Mouse (Mus musculus): ENCODE measurements around the gene Gm7951. TPM values are rescaled to one million over a fixed set of nuclear protein-coding genes. Genes with fewer than 3 reads are reported as not detected.
"Not testable (repeated sequence)": the region's sequence is repeated elsewhere in the genome, so short reads cannot be mapped to it uniquely, and the experiment has no call there.

Gm7951 gene
- not detected in 2 replicates for polyA plus RNA-seq (2015; fragmentation: Nextera tagmentation; extraction: Ambion mirVana)

DNA sequence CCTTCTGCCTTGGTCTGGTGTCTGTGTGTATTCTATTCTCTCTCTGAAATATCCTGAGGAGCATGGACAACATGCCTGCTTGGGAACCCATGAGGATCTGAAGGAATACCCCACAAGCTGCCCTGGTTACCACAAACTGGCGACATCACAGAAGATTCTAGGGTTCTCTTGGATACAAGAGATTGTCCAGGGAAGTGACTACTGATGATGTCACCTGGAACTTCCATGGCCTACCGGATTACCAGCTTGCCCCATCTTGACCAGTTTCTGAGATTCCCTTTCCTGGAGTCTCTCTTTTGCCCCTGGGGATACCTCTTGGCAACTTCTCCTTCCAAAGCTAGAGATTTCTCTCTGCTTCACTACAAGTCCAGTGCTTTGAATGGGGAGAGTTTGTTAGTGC, at the start of gene Gm7951:
Gm7951 (minus strand) TSS at position 101 of the 400 bp plus-strand sequence.
- H3K9me3 ChIP-seq (replicated peaks); H3K27me3 ChIP-seq; H3K36me3 ChIP-seq; H3K9ac ChIP-seq; H3K4me3 ChIP-seq (replicated peaks); H3K4me2 ChIP-seq; DNase-seq; H3K4me1 ChIP-seq (replicated peaks); ATAC-seq (ENCODE audit: low read depth); H3K27ac ChIP-seq: not testable (repeated sequence)
- 63% methylated on average over 1 of the region's 2 CpGs for WGBS (ENCODE audit: insufficient replicate concordance)

- H3K27me3 ChIP-seq; H3K4me3 ChIP-seq (replicated peaks); DNase-seq; H3K36me3 ChIP-seq; H3K27ac ChIP-seq; H3K4me1 ChIP-seq (replicated peaks); ATAC-seq (ENCODE audit: low read depth); H3K4me2 ChIP-seq; H3K9me3 ChIP-seq (replicated peaks); H3K9ac ChIP-seq: not testable (repeated sequence)
- 47% methylated on average over 2 of the region's 2 CpGs for WGBS (ENCODE audit: insufficient replicate concordance)
These were observed 45.4 kb upstream of the Gm7951 start, which contains the start of gene Gm17027 for GRCm38 (mm10) chr14:42162522-42162921. Gene Gm17027, minus strand, starts transcription at chr14:42162622.

DNA sequence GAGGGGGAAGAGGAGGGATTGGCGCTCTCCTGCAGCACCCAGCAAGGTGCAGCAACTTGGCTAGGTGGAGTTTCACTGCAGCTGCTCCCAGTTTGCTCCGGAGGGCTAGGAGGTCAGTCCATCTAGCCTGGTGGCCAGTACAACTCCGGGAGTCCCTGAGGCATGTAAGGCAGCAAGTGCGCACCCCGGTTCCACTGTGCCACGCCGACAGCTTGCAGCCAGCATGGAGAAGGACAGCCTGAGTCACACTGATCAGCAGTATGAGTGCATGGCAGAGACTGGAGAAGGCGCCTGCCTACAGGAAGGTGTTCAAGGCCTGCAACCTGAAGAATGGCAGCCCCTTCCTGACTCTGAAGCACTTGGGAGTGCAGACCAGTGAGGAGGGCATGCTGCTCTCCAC, 17.4 kb upstream of the Gm7951 start:
- not testable (repeated sequence) for DNase-seq; H3K4me3 ChIP-seq (replicated peaks); H3K4me1 ChIP-seq (replicated peaks); H3K4me2 ChIP-seq; H3K36me3 ChIP-seq; H3K9ac ChIP-seq; H3K27ac ChIP-seq; ATAC-seq (ENCODE audit: low read depth); H3K27me3 ChIP-seq; H3K9me3 ChIP-seq (replicated peaks)
- WGBS (ENCODE audit: insufficient replicate concordance), result 58% methylated on average over 7 of the region's 8 CpGs

DNA sequence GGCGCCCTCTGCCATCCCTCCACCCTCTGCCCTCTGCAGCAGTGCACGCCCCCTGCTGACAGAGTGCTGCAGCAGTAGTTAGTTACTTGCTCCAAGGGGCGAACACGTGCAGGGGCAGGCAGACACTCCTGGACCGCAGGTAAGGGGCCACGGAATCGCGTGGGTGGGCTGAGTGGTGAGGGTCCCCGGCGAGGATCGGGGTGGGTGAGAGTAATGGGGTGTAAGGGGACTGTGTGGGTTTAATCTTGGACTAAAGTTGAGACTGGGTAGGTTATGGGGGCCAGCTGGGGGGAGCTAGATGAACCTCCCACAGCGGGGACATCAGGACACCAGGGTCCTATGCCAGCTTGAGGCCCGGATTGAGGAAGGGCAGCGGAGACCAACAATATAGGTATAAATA, 16.6 kb upstream of the Gm7951 start:
- WGBS (ENCODE audit: insufficient replicate concordance), result 34% methylated on average over 11 of the region's 14 CpGs
- not testable (repeated sequence) for H3K27ac ChIP-seq; H3K4me3 ChIP-seq (replicated peaks); H3K4me2 ChIP-seq; DNase-seq; H3K9ac ChIP-seq; H3K36me3 ChIP-seq; H3K27me3 ChIP-seq; H3K9me3 ChIP-seq (replicated peaks); H3K4me1 ChIP-seq (replicated peaks); ATAC-seq (ENCODE audit: low read depth)

Other genes with a start within 250 kb of the Gm7951 start
- not detected in 2 replicates for gene Gm7980, start 210.1 kb downstream of the Gm7951 start, polyA plus RNA-seq (2015; fragmentation: Nextera tagmentation; extraction: Ambion mirVana)
- gene 1700049E17Rik1, start 192.4 kb downstream of the Gm7951 start, polyA plus RNA-seq (2015; fragmentation: Nextera tagmentation; extraction: Ambion mirVana), result not detected in 2 replicates
- not detected in 2 replicates for gene 1700024B05Rik, start 173.4 kb downstream of the Gm7951 start, polyA plus RNA-seq (2015; fragmentation: Nextera tagmentation; extraction: Ambion mirVana)
- gene Gm6401, start 149.4 kb downstream of the Gm7951 start, polyA plus RNA-seq (2015; fragmentation: Nextera tagmentation; extraction: Ambion mirVana), result not detected in 2 replicates
- gene Gm3543, start 134.0 kb downstream of the Gm7951 start, polyA plus RNA-seq (2015; fragmentation: Nextera tagmentation; extraction: Ambion mirVana), result not detected in 2 replicates
- gene Gm17027, start 45.3 kb upstream of the Gm7951 start, polyA plus RNA-seq (2015; fragmentation: Nextera tagmentation; extraction: Ambion mirVana), result not detected in 2 replicates
- gene Gm3573, start 73.4 kb upstream of the Gm7951 start, polyA plus RNA-seq (2015; fragmentation: Nextera tagmentation; extraction: Ambion mirVana), result not detected in 2 replicates
- gene Gm17026, start 142.7 kb upstream of the Gm7951 start, polyA plus RNA-seq (2015; fragmentation: Nextera tagmentation; extraction: Ambion mirVana), result not detected in 2 replicates
- not detected in 2 replicates for gene Gm9611, start 180.0 kb upstream of the Gm7951 start, polyA plus RNA-seq (2015; fragmentation: Nextera tagmentation; extraction: Ambion mirVana)
- gene Gm7995, start 192.8 kb upstream of the Gm7951 start, polyA plus RNA-seq (2015; fragmentation: Nextera tagmentation; extraction: Ambion mirVana), result not detected in 2 replicates

All from liver, embryonic 13.5 days (tissue).